Mouse (Mus musculus) adrenal gland, adult 2 months (tissue): ENCODE data around the gene Hp. TPM values are rescaled to one million over a fixed set of nuclear protein-coding genes. Genes with fewer than 3 reads are reported as not detected.

Experiments used
- DNase-seq: peaks from one replicate; pipeline ENCODE4 v3.0.0; 2021
- long read RNA-seq: library from polyadenylated mRNA; stranded (forward); transcript quantifications from one replicate; pipeline ENCODE4 v2.0.0, GENCODE M21; 2021
- polyA plus RNA-seq: library from polyadenylated mRNA; depleted of rRNA; stranded (reverse); fragments of >200 nt; gene quantifications from 2 replicates; pipeline ENCODE4 v1.2.3, GENCODE M21; 2012; rRNA removed
- total RNA-seq, 2 experiments: library from RNA; stranded (reverse); gene quantifications; 2 replicates each; pipeline ENCODE4 v1.2.3; 2021

Hp gene
- 100 to 1,000 TPM; 158 to 462 TPM for total RNA-seq
- polyA plus RNA-seq = 81.5 and 171 TPM in 2 replicates
- long read RNA-seq, transcript Hp-201 (5 exons, 1,345 nt) = major isoform, 462 of 501 reads
- long read RNA-seq, partial matches to known transcripts = 11 of 501 reads
- long read RNA-seq, other reads (novel, unspliced or antisense) = 25 of 501 reads

GRCm38 (mm10) chr8:109578900-109579301 lies at the start of gene Hp:
Gene Hp (minus strand): TSS chr8:109579172.
- peak; percentile 55 for DNase-seq

- no peak for DNase-seq
Observed at GRCm38 (mm10) chr8:109628638-109629037, 49.7 kb upstream of the Hp start.

GRCm38 (mm10) chr8:109615569-109615968 lies 36.6 kb upstream of the Hp start:
- no peak for DNase-seq

GRCm38 (mm10) chr8:109614243-109615210 lies 35.6 kb upstream of the Hp start, which contains the start of gene Pkd1l3:
Gene Pkd1l3 (plus strand): TSS chr8:109614517.
- DNase-seq = no peak

GRCm38 (mm10) chr8:109609153-109609502 lies 30.2 kb upstream of the Hp start:
- DNase-seq = peak; percentile 10

GRCm38 (mm10) chr8:109608271-109609152 lies 29.5 kb upstream of the Hp start, which contains the start of gene Dhodh:
Gene Dhodh (minus strand): TSS chr8:109608673.
- DNase-seq = peak; percentile 98

GRCm38 (mm10) chr8:109607650-109608049 lies 28.7 kb upstream of the Hp start:
- no peak for DNase-seq

- no peak for DNase-seq
Observed at GRCm38 (mm10) chr8:109606725-109607124, 27.8 kb upstream of the Hp start.

GRCm38 (mm10) chr8:109595854-109596253 lies 16.9 kb upstream of the Hp start:
- DNase-seq = peak; percentile 28

GRCm38 (mm10) chr8:109593117-109593788 lies 14.3 kb upstream of the Hp start:
- no peak for DNase-seq

- DNase-seq = no peak
Observed at GRCm38 (mm10) chr8:109592164-109592563, 13.2 kb upstream of the Hp start.

GRCm38 (mm10) chr8:109591367-109591766 lies 12.4 kb upstream of the Hp start:
- no peak for DNase-seq

GRCm38 (mm10) chr8:109590901-109591300 lies 11.9 kb upstream of the Hp start:
- no peak for DNase-seq

GRCm38 (mm10) chr8:109586972-109587504 lies 8.1 kb upstream of the Hp start:
- no peak for DNase-seq

GRCm38 (mm10) chr8:109585652-109586051 lies 6.7 kb upstream of the Hp start:
- no peak for DNase-seq

- no peak for DNase-seq
Observed at GRCm38 (mm10) chr8:109584830-109585229, 5.9 kb upstream of the Hp start.

- DNase-seq = no peak
Observed at GRCm38 (mm10) chr8:109584293-109584692, 5.3 kb upstream of the Hp start.

GRCm38 (mm10) chr8:109576311-109576710 lies 2.7 kb downstream of the Hp start:
- DNase-seq = no peak

GRCm38 (mm10) chr8:109571139-109571538 lies 7.8 kb downstream of the Hp start:
- DNase-seq = no peak

GRCm38 (mm10) chr8:109565498-109566333 lies 13.3 kb downstream of the Hp start, which contains the start of the genes Dhx38 and Txnl4b:
Gene Dhx38 (minus strand): TSS chr8:109565861.
Gene Txnl4b (plus strand): TSS chr8:109565892.
- DNase-seq = peak; percentile 99
